Mouse (Mus musculus) gastrocnemius, adult 18-20 months (tissue): Measurements from ENCODE around the gene Gm21671. TPM values are rescaled to one million over a fixed set of nuclear protein-coding genes. Genes with fewer than 3 reads are reported as not detected.
"Not testable (repeated sequence)": the region's sequence is repeated elsewhere in the genome, so short reads cannot be mapped to it uniquely, and the experiment has no call there.

Source experiments
- DNase-seq: peaks from one replicate; pipeline ENCODE4 v3.0.0; 2021; ENCODE audit warnings: low spot score
- long read RNA-seq, 2 experiments: library from polyadenylated mRNA; stranded (forward); transcript quantifications; one replicate each; pipeline ENCODE4 v2.0.0; 2021
- total RNA-seq, 2 experiments: library from RNA; stranded (reverse); gene quantifications; 2 replicates each; pipeline ENCODE4 v1.2.3; 2021

Gm21671 gene
- not detected for total RNA-seq
- long read RNA-seq, experiment 1: 0 reads
- long read RNA-seq, experiment 2: 0 reads

- DNase-seq: not testable (repeated sequence)
These were observed at the start of gene Gm21671 for GRCm38 (mm10) chr5:25954317-25954716. TSS of gene Gm21671 (minus strand) at chr5:25954417.

DNA sequence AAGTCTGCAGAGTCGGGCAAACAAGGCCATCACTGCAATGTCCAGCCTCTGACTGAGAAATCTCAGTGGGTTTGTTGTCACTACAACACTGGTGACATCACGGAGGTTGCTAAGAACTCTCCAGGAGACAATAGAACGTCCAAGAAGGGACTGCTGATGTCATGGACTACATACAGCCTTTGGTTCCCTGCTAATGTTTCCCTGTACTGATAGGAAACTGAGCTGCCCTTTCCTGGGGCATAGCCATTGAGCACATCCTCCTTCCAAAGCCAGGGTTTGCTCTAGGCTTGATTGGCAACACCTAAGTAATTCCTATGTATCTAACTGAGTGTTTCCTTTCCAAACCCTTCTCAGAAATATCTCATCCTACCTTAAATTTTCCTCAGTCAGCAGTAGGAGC, 34.3 kb upstream of the Gm21671 start, which contains the start of gene Gm21698:
Gene Gm21698 (minus strand): TSS at position 101 of the 400 bp plus-strand sequence.
- not testable (repeated sequence) for DNase-seq

GRCm38 (mm10) chr5:25972563-25972962, 18.3 kb upstream of the Gm21671 start, which contains the start of gene Gm21680:
TSS of gene Gm21680 (minus strand) at chr5:25972663.
- DNase-seq: not testable (repeated sequence)

GRCm38 (mm10) chr5:25957050-25957449, 2.8 kb upstream of the Gm21671 start:
- DNase-seq: not testable (repeated sequence)

DNA sequence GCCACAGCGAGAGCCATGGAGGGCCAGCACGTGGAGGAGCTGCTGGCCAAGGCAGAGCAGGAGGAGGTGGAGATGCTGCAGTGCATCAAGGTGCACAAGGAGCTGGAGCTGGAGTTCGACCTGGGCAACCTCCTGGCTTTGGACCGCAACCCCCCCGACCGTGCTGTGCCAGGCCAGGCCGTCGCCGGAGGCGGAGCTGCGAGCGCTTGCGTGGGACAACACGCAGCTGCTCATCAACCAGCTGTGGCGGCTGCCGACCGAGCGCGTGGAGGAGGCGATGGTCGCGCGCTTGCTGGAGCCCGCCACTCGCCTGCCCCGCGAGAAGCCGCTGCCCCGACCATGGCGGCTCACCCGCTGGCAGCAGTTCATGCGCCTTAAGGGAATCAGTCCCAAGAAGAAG, 2.4 kb upstream of the Gm21671 start:
- DNase-seq: not testable (repeated sequence)

DNA sequence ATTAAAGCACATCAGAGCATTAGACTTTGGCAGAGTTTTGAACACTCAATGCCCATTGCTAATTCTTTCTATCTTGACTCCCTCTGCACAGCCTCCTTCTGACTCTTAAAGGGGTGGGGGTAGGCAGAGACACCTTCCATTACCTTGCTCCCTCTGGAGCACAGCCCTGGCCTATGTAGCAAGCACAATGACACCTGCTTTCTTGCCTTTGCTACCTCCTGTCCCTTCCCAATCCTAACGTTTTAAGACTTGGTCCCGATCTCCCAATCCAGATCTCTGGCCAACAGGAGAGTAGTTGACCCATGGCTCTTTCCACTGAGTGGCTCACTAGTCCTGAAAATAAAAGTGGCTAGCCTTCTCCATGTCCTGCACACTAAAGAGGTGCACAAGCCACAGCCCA, 8.8 kb downstream of the Gm21671 start:
- DNase-seq: not testable (repeated sequence)

DNA sequence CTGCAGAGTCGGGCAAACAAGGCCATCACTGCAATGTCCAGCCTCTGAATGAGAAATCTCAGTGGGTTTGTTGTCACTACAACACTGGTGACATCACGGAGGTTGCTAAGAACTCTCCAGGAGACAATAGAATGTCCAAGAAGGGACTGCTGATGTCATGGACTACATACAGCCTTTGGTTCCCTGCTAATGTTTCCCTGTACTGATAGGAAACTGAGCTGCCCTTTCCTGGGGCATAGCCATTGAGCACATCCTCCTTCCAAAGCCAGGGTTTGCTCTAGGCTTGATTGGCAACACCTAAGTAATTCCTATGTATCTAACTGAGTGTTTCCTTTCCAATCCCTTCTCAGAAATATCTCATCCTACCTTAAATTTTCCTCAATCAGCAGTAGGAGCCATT, 11.9 kb downstream of the Gm21671 start, which contains the start of gene Gm21663:
Gene Gm21663 (minus strand): TSS at position 101 of the 400 bp plus-strand sequence.
- not testable (repeated sequence) for DNase-seq

Other genes starting within 250 kb of the Gm21671 start
- 1 to 10 TPM; 3.0 to 3.9 TPM for gene Xrcc2, start 248.6 kb downstream of the Gm21671 start, total RNA-seq
- gene Actr3b, start 194.4 kb downstream of the Gm21671 start, total RNA-seq: 10 to 100 TPM; 10.7 to 21.0 TPM
- not detected for gene Gm21663, start 12.0 kb downstream of the Gm21671 start, total RNA-seq
- not detected for gene Gm21680, start 18.2 kb upstream of the Gm21671 start, total RNA-seq
- not detected for gene Gm21698, start 34.2 kb upstream of the Gm21671 start, total RNA-seq
- gene Gm1979, start 50.4 kb upstream of the Gm21671 start, total RNA-seq: not detected
- gene Gm5862, start 68.5 kb upstream of the Gm21671 start, total RNA-seq: not detected
- not detected for gene Speer4a, start 85.1 kb upstream of the Gm21671 start, total RNA-seq
- gene Gm7347, start 104.2 kb upstream of the Gm21671 start, total RNA-seq: not detected
- gene Gm10471, start 134.9 kb upstream of the Gm21671 start, total RNA-seq: not detected
- gene 5031410I06Rik, start 150.9 kb upstream of the Gm21671 start, total RNA-seq: not detected
- gene Gm10220, start 167.0 kb upstream of the Gm21671 start, total RNA-seq: not detected